Mouse (Mus musculus) heart, adult 2 months (tissue): ENCODE data around the gene Prnd.

Experiments used
- CTCF ChIP-seq: fragments of 200-600 bp; IDR thresholded peaks from 2 replicates; pipeline ENCODE4 v1.8.1; 2022; ENCODE audit warnings: antibody characterized with exemption, mild to moderate bottlenecking, moderate library complexity
- EP300 ChIP-seq: fragments of 200-500 bp; IDR thresholded peaks from 2 replicates; pipeline ENCODE4 v1.6.1; 2011; ENCODE audit warnings: low read depth, low read length, control low read depth; ENCODE audit not compliant: insufficient read depth
- POLR2A ChIP-seq: fragments of 200-500 bp; IDR thresholded peaks from 2 replicates; pipeline ENCODE4 v1.6.1; 2011; ENCODE audit warnings: mild to moderate bottlenecking, low read depth, low read length, control low read depth; ENCODE audit not compliant: insufficient read depth

DNA sequence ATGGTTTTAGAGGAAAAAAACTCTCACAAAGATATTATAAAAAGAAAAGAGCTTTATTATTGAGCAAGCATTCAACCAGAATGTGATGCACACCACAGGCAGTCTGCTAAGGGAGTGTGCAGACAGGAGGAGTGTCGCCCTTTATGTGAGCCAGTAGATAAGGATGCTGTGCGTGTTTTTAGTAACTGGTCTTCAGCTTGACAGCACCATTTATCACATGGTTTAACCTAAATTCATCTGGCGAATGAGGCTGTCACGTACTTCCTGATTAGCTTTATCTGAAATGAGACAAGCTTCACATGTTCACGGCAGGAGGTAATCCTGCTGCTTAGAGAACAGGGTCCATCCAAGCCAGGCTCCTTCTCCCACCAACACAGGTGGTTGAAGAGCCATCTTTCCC, 45.6 kb upstream of the Prnd start:
- TF ChIP-seq CTCF: no peak
- TF ChIP-seq POLR2A: no peak
- no peak for TF ChIP-seq EP300
